Mouse (Mus musculus): Measurements from ENCODE around the gene E2f1.

GRCm38 (mm10) chr2:154563612-154564170 is 6.0 kb downstream of the E2f1 start:
- TF ChIP-seq POLR2A (IDR thresholded peaks at IDR 0.05; ENCODE audit: low read depth, low read length) (no peak), CTCF (IDR thresholded peaks at IDR 0.05; ENCODE audit: borderline replicate concordance, insufficient read depth, low read length) (no peak)

All from embryonic fibroblast, embryonic 13.5 days (primary cell).